Mouse (Mus musculus): Measurements from ENCODE around the gene Tgfbr3.
A peak's percentile ranks its signal among the peaks of the same experiment; 100 is the strongest.

DNA sequence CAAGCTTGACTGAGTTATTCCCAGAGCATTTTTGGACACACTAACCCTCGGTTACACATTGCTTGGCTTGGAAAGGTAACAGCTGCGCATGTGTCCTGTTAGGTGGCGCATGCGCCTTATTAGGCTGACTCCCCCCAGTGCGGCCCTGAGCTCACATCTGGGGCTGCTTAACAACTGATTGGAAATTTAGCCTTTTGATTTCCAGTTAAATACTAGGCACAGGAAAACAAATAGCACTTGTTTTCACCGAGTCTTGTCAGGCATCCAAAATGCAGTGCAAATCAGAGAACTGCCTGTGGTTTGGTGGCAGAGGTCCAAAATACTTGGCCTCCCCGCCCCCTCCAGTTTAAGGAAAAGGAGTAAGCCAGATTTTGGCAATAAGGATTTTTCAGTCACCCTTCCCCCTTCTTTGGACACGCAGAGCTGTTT is 121.5 kb downstream of the Tgfbr3 start:
- TF ChIP-seq EP300 (IDR thresholded peaks at IDR 0.05) = no peak
- TF ChIP-seq CTCF (IDR thresholded peaks at IDR 0.05) = 0 out of 2 replicates have a peak, but pooled peaks have one; percentile 7
